Mouse (Mus musculus): Measurements from ENCODE around the gene Sf3a2. TPM values are rescaled to one million over a fixed set of nuclear protein-coding genes. Genes with fewer than 3 reads are reported as not detected.
"Not testable (repeated sequence)": the region's sequence is repeated elsewhere in the genome, so short reads cannot be mapped to it uniquely, and the experiment has no call there.

Sf3a2 gene
- total RNA-seq, 2 experiments from 2014 or later, result 31.6 to 41.3 TPM

DNA sequence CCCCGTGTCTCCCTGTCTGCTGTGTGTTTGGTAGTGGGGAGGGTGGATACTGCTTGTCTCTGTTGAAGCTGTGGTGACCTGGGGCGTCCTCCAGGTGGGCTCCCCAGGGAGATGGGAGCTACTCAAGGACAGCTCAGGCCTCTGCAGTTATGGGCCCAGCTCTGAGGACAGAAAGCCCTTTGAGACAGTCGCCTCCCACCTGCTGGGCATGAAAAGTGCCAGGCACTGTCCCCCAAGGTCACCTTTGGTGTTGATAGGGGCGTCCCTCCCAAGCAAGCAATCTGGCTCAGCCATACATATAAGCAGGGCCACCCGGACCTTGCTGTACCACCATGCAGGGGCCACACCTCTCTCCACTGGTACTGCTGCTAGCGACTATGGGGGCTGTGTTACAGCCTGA lies 6.9 kb downstream of the Sf3a2 start, which contains the start of gene Amh:
Gene Amh (plus strand): TSS at position 328 of the 400 bp plus-strand sequence.
- no peak for DNase-seq

DNA sequence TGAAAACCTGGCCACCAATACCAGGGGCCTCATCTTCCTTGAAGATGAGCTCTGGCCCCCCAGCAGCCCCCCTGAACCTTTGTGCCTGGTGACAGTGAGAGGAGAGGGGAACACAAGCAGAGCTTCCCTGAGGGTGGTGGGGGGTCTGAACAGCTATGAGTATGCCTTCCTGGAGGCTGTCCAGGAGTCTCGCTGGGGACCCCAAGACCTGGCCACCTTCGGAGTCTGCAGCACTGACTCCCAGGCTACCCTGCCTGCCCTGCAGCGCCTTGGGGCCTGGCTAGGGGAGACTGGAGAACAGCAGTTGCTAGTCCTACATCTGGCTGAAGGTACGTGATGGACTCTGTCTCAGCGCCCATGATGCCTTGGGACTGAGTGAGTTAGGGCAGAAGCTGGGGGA lies 7.3 kb downstream of the Sf3a2 start:
- DNase-seq, result no peak

DNA sequence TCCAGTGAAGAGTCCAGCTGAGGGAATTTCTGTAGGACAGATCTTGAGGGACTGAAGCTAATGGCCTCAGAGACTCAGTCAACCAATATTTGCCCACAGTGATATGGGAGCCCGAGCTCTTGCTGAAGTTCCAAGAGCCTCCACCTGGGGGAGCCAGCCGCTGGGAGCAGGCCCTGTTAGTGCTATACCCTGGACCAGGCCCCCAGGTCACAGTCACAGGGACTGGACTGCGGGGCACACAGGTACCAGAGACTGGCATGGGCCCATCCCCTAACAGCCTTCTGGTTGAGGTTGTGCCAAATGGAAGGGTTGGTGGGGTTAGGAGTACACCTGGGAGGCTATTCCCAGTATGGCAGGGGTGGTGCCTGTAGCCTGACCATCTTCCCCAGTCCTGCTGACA lies 7.9 kb downstream of the Sf3a2 start:
- peak; percentile 88 for DNase-seq

DNA sequence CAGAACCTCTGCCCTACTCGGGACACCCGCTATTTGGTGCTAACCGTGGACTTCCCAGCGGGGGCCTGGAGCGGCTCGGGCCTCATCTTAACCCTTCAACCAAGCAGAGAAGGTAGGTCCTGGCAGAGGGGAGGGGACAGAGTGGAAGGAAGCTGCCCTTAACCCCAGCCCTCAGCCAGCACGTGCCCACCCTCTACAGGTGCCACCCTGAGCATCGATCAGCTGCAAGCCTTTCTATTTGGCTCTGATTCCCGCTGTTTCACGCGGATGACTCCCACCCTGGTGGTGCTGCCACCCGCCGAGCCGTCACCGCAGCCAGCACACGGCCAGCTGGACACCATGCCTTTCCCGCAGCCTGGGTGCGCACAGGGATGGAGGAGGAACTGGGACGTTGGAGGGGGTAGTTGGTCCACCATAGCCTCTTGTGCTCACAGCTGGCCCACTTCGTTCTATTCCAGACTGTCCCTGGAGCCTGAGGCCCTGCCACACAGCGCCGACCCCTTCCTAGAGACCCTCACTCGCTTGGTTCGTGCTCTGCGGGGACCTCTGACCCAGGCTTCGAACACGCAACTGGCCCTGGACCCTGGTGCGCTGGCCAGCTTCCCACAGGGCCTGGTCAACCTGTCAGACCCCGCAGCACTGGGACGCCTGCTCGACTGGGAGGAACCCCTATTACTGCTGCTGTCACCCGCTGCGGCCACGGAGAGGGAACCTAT lies 8.5 kb downstream of the Sf3a2 start:
- DNase-seq, result no peak

DNA sequence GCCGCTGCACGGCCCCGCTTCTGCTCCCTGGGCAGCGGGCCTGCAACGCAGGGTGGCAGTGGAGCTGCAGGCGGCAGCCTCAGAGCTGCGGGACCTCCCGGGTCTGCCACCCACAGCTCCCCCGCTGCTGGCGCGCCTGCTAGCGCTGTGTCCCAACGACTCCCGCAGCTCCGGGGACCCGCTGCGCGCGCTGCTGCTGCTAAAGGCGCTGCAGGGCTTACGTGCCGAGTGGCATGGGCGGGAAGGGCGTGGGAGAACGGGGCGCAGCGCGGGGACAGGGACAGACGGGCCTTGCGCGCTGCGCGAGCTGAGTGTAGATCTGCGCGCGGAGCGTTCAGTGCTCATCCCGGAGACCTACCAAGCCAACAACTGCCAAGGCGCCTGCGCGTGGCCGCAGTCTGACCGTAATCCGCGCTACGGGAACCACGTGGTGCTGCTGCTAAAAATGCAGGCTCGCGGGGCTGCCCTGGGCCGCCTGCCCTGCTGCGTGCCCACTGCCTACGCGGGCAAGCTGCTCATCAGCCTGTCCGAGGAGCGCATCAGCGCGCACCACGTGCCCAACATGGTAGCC lies 9.1 kb downstream of the Sf3a2 start:
- DNase-seq, result peak; percentile 68

DNA sequence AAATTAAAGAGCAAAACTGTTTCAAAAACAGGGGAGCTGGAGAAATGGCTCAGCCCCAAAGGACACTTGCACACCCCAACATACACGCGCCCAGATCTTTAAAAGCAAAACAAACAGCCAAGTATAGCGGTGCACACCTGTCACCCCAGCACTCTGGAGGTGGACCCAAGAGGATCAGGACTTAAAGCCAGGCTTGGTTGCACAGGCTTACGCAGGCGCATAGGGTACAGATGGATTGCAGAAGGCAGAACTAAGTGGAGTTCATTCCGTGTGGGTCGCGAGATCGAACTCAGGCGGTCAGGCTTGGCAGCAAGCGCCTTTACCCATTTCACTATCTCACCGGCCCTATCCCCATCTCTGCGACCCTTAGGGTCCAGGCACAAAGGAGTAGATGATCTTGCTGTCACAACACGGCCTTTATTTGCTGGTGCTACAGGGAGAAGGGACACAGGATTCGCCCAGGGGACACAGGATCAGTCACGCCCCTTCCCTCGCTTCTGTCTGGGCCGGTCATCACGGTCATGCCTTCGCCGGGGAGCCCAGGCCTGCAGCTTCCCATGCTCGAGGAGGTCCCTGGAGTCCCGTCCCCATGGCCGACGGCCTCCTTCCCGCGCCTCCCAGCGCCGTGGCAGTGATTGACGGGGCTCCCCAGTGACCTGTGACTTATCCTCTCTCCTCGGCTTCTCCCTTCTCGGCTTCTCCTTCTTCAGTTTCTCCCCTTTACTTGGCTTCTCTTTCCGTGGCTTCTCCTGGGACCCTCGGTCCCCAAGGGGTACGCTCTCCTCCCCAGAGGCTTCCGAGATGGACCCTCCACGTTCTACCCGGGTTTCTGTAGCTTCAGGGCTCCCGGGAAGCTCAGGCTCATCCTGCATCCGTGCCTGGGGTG lies 10.3 kb downstream of the Sf3a2 start:
- DNase-seq, result no peak

DNA sequence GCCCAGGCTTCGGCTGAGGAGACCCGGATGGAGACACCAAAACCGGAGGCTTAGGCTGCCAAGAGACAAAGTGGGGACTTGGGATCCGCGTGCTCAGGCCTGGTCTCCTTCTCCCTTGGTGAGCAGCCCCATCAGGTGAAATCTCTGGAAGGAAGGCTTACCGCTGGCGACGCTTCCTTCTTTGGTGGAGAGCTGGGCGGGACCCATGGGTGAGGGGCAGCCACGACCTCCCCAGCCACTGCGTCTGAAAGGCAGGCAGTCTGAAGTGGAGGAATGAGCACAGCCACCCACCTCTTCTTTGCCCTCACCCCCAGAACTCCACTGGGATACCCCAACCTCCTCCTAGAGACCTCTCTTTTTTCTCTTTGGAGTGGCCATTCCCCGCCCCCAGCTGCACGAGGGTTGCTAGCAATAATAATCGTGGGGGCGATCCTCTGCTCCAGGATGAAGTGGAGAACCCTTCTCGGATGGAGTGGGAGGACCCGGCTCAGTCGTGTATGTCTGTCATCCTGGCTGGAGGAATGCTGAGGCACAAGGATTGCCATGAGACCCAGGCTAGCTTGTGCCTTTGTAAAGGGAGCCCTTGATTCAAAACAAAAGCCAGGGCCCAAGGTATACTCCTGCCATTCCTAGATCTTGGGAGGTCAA lies 11.1 kb downstream of the Sf3a2 start:
- DNase-seq, result no peak

DNA sequence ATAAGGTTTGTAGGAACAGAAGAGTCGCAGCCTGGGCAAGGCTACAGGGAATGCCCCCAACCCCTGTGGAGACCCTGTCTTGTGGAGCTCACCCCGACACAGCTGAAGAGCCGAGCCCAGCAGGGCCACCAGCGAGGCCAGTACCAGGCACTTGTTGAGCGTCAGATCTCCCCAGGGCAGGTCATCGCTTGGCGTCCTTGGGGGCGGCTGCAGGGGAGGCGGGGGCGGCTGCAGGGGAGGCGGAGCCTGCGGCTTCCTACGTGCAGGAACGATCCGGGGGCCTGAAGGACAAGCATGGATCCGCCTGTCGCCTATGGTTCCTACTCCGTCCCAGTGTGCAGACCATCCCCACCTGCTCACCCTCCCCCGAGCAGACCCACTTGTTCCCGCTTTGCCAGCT lies 12.1 kb downstream of the Sf3a2 start:
- no peak for DNase-seq

DNA sequence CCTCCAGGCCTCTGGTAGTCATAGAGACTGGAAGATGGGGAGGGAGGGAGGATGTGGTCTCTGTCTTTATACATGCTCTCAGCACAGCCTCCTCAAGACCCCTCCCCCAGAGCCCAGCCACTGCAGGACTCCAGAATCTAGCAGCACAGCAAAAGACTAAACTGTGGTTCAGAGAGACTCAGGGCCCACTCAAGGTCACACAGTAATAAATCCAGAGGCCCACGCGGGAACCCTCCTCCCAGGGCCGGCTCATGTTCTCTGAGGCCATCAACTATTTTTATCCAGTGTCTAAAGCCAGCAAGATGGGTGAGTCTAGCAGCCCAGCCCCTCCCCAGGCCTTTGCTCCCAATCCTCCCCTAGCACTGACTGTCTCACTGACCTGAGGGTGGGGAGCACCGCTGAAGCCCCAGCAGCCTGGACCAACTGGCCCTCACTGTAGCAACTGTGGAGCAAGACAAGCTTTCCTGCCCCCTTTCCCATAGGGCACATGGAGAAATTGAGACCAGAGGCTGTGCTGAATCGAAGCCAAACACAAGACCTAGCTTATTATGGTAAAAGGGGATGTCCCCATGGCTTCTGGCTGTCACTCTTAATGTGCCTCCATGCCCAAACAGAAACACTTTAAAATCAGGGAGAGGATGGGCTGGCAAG lies 14.5 kb downstream of the Sf3a2 start:
- no peak for DNase-seq

DNA sequence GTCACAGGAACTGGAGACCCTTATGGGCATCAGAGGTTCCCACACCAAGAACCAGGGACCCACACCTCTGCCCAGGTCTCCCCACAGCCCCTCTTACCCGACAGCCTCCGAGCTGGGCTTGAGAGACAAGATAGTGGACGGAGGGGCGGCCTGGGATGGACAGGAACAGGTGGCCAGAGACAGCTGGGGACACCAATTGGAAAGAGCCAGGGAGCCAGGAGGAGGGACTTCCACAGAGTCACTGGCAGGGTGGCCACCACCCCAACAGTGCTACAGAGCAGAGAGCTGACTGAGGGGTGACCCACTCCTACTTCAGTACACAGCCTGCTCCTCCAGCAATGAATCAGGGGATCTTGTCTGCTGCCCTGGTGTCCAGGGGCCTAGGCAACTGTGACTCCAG lies 15.4 kb downstream of the Sf3a2 start, which contains the start of gene Jsrp1:
Gene Jsrp1 (minus strand): TSS at position 133 of the 400 bp plus-strand sequence.
- peak; percentile 71 for DNase-seq

DNA sequence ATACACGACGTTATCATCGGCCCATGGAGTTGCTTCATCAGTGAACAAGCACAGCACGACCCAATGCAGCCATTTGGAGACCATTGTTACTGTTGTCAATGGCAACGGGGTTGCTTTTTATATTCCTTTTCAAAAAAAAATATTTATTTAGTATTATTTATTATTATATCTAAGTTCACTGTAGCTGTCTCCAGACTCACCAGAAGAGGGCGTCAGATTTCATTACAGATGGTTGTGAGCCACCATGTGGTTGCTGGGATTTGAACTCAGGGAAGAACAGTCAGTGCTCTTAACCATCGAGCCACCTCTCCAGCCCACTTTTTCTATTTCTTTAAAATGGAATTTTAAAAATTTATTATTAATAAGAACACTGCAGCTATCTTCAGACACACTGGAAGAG lies 16.8 kb downstream of the Sf3a2 start:
- DNase-seq, result no peak

DNA sequence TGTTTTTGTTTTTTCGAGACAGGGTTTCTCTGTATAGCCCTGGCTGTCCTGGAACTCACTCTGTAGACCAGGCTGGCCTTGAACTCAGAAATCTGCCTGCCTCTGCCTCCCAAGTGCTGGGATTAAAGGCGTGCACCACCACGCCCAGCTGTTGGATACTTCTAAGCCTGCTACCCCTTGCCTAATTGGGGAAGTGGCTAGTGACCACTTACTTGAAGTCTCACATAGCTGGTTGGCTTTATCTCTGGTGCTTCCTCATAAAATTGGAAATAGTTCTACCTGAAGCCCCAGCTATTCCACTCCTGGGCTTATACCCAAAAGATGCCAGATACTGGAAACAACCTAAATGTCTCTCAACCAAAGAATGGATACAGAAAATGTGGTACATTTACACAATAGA lies 18.3 kb downstream of the Sf3a2 start:
- not testable (repeated sequence) for DNase-seq

DNA sequence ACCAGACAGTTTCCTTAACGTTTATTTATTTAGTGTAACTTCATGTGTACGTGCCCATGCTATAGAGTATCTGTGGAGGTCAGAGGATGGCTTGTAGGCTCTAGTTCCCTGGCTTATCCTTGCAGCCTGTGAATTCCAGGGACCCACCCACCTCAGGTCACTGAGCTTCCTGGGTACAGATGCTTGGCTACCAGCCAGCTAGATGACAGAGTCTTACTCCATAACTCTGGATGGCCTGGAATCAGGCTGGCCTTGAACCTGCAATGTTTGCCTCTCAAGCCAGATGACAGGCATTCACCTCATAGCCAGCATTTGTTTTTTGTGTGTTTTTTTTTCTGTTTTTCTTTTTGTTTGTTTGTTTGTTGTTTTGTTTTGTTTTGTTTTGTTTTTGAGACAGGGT lies 19.2 kb downstream of the Sf3a2 start:
- DNase-seq, result no peak

DNA sequence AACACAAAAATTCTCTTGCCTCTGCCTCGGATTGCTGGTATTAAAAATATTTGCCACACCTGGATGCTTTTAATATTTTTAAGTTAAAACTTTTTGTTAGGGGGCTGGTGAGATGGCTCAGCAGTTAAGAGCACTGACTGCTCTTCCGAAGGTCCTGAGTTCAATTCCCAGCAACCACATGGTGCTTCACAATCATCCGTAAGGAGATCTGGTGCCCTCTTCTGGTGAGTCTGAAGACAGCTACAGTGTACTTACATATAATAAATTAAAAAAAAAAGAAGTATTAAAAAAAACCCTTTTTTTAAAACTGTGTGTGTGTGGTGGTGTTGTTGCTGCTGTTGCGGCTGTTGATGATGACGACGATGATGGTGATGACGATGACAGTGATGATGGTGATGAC lies 20.0 kb downstream of the Sf3a2 start:
- DNase-seq, result not testable (repeated sequence)

DNA sequence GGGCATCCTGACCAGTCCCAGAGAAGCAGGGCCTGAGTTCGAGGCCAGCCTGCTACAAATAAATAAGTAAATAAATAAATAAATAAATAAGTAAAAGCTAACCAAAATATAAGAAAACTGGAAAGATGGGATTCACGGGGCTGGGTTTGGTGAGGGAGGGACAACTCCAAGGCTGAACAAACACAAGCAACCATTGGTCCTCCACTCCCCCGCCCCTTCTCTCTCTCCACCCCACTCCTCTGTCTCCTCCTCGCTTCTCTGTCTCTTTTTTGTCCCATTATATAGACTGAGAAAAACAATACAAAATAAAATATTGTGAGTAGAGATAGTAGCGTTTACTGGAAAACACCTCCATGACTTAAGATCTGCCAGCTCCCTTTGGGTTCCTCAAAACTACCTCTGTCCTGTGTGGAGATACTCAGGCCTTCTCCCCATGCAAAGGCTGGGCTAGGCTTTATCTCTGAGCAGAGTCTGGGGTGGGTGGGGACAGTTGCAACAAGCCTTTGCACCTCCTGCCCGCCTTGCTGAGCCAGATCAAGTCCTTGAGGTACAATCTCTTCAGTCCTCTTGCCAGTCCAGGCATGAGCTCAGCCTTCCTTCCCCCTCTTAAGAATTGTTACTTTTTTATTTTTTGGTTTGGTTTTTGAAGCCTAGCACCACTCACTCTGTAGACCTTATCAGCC lies 20.7 kb downstream of the Sf3a2 start:
- DNase-seq, result no peak

DNA sequence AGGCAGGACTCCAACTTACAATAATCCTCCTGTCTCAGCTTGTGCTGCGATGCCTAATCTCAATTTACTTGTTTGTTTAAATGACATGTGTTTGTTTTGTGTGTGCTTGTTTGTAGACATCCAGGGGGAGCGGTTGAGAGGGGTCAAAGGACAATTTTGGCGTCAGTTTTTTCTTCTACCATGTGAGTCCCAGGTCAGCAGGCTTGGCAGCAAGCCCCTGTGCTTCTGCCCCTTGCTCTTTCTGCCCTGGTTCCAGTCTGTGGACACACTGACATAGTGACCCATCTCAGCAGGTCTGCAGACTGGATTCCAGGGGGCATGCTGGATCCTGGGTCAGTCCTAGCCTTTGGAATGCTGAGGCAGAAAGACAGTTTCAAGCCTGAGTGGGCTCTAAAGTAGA lies 21.4 kb downstream of the Sf3a2 start:
- no peak for DNase-seq

DNA sequence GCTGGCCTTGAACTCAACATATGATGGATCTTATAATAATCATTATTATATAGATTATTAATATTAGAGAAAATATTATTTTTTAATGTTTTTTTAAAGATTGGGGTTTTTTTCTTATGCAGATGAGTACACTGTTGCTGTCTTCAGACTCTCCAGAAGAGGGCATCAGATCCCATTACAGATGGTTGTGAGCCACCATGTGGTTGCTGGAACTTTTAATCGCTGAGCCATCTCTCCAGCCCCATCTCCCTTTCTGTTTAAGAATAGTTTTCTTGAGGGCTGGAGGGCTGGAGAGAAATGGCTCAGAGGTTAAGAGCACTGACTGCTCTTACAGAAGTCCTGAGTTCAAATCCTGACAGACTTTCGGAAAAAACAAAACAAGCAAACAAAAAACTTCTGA lies 24.0 kb downstream of the Sf3a2 start:
- DNase-seq, result no peak

DNA sequence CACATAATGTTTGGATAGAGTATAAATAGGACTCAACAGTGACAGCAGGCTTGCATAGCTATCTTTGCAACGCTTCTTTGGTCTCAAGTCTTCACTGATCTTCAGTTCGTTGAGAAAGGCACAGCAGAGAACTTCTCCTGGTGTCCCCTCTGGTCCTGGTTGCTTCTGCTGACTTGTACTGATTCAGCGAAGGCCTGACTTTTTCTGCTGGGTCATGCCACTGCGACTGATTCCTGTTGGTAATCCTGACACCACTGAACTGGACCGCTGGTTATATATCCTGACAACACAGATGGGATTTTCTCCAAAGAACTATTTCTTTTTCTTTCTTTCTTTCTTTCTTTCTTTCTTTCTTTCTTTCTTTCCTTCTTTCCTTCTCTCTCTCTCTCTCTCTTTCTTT lies 24.5 kb downstream of the Sf3a2 start:
- no peak for DNase-seq

DNA sequence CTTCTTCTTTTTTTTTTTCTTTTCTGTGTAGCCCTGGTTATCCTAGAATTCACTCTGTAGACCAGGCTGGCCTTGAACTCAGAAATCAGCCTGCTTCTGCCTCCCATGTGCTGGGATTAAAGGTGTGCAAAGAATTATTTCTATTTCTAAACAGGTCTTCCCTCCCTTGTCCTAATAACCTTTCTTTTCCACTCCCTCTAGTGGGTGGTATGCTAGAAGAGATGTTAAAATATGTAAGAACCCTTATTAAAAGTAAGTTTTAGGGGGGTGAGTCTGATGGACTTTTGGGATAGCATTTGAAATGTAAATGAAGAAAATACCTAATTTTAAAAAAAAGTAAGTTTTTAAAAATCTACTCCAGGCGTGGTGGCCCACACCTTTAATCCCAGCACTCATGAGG lies 25.3 kb downstream of the Sf3a2 start:
- no peak for DNase-seq

DNA sequence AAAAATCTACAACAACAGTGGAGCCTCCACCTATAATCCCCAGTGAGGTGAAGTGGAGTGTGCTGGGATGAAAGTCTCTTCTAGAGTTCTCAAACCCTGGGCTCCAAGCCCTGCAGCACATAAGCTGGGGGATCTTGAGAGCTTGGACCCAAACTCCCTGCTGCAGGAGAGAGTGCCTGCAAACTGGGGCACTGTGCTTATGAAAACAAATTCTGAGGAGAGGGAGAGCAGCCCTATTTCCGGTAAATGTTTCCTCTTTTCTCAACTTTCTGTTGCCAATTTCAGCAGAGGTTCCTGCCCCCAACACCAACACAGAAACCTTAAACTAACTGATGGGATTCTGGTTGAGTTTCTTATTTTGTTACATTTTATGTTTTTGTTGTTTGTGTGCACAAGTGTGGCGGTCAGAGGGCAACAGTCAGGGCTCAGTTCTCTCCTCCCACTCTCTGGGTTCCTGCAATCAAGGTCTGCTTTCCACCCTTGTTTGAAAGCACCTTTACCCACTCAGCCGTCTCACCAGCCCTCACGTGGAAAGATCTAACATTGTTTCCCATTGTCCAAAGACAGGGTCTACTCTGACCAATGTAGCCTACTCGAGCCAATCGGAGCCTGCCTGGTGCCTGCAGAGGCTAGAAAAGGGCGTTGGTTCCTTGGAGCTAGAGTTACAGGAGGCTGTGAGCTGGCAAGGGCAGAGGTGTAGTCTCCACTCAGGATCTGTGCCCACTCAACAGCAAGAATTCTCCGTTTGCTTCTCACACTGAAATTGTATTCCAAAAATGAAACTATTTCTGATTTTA lies 26.0 kb downstream of the Sf3a2 start:
- no peak for DNase-seq

DNA sequence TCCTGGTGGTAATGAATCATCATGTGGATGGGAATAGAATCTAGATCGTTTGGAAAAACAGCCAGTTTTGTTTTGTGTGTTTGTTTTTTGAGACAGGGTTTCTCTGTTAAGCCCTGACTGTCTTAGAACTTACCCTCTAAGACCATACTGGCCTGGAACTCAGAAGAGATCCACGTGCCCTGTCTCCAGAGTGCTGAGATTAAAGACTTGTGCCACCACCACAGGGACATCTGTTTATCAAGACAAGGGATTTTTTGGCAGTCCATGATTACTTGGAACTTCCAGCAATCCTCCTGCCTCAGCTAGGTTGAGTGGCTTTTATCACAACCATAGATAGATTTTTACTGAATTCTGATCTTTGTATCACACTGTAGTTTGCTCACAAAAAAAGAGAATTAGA lies 26.8 kb downstream of the Sf3a2 start:
- no peak for DNase-seq

All from gastrocnemius, postnatal 10 days (tissue).